Mouse (Mus musculus) CH12.LX (cell line): Measurements from ENCODE around the gene Golph3l. TPM values are rescaled to one million over a fixed set of nuclear protein-coding genes. Genes with fewer than 3 reads are reported as not detected.
A peak's percentile ranks its signal among the peaks of the same experiment; 100 is the strongest.

Experiments
- DNase-seq: peaks from one replicate; pipeline ENCODE4 v3.0.0-alpha.2; 2013; ENCODE audit errors: extremely low read depth
- H3K27ac ChIP-seq: 2 replicates; pipeline ENCODE4 v1.5.1; 2012; ENCODE audit warnings: low read depth, mild to moderate bottlenecking, control low read depth, moderate library complexity; ENCODE audit not compliant: insufficient read depth
- H3K27me3 ChIP-seq: replicated peaks from 2 replicates; pipeline ENCODE3; 2012; ENCODE audit warnings: inconsistent platforms
- H3K36me3 ChIP-seq, 2 experiments: replicated peaks in 1 of 2; 2 replicates each; pipeline versions ENCODE3 to v1.6.1; 2012; ENCODE audit warnings: inconsistent platforms in 1 of 2, low read length in 1 of 2, mild to moderate bottlenecking in 1 of 2, mixed read lengths in 1 of 2, moderate library complexity in 1 of 2; ENCODE audit not compliant: control insufficient read depth in 1 of 2, insufficient read depth in 1 of 2
- H3K4me1 ChIP-seq, 2 experiments: 2 replicates each; pipeline ENCODE4 v1.6.1; 2012; ENCODE audit warnings: inconsistent platforms in 1 of 2, moderate library complexity in 1 of 2; ENCODE audit not compliant: insufficient read depth in 2 of 2, control insufficient read depth in 1 of 2
- H3K4me2 ChIP-seq: 2 replicates; pipeline ENCODE4 v1.6.1; 2012; ENCODE audit warnings: low read depth, mild to moderate bottlenecking, control low read depth; ENCODE audit not compliant: poor library complexity, insufficient read depth, severe bottlenecking
- H3K4me3 ChIP-seq, 3 experiments: fragments of 150-350 bp in 1 of 3; sonication (generic) in 1 of 3; replicated peaks in 1 of 3; 2 replicates each; pipeline versions ENCODE3 to v1.5.1; 2011 to 2012; ENCODE audit warnings: low read depth in 2 of 3, low read length in 2 of 3, mild to moderate bottlenecking in 2 of 3, moderate library complexity in 2 of 3, control low read depth in 1 of 3, improper control_type of control experiment in 1 of 3, inconsistent platforms in 1 of 3, mixed read lengths in 1 of 3; ENCODE audit not compliant: poor library complexity in 1 of 3
- H3K79me2 ChIP-seq: replicated peaks from 2 replicates; pipeline ENCODE4 v1.6.1; 2012; ENCODE audit warnings: mild to moderate bottlenecking, moderate library complexity; ENCODE audit not compliant: control insufficient read depth, poor library complexity, insufficient read depth, severe bottlenecking; ENCODE audit errors: extremely low read depth
- H3K9ac ChIP-seq: 2 replicates; pipeline ENCODE4 v1.6.1; 2012; ENCODE audit warnings: low read depth, mild to moderate bottlenecking, control low read depth, moderate library complexity; ENCODE audit not compliant: insufficient read depth
- H3K9me3 ChIP-seq: replicated peaks from 2 replicates; pipeline ENCODE3; 2012; ENCODE audit warnings: low read length, inconsistent platforms, mixed read lengths
- BHLHE40 ChIP-seq: IDR thresholded peaks from 2 replicates; pipeline ENCODE4 v1.6.1; 2011; ENCODE audit warnings: mild to moderate bottlenecking, low read depth, low read length, improper control_type of control experiment
- CHD2 ChIP-seq: IDR thresholded peaks from 2 replicates; pipeline ENCODE4 v1.6.1; 2011; ENCODE audit warnings: low read length, improper control_type of control experiment
- ELF1 ChIP-seq: IDR thresholded peaks from 2 replicates; pipeline ENCODE4 v1.6.1; 2014; ENCODE audit warnings: low read depth, mild to moderate bottlenecking, inconsistent platforms, low read length, improper control_type of control experiment
- EP300 ChIP-seq: IDR thresholded peaks from 2 replicates; pipeline ENCODE4 v1.6.1; 2011; ENCODE audit warnings: low read length, improper control_type of control experiment
- ETS1 ChIP-seq: conservative IDR thresholded peaks from 2 replicates; pipeline ENCODE4 v1.6.1; 2012; ENCODE audit warnings: low read depth, mild to moderate bottlenecking, inconsistent platforms, low read length, improper control_type of control experiment, moderate library complexity
- IRF4 ChIP-seq: IDR thresholded peaks from 2 replicates; pipeline ENCODE4 v1.6.1; 2014; ENCODE audit warnings: low read depth, mild to moderate bottlenecking, inconsistent platforms, low read length, improper control_type of control experiment
- JUND ChIP-seq: conservative IDR thresholded peaks from 2 replicates; pipeline ENCODE4 v1.6.1; 2011; ENCODE audit warnings: low read depth, low read length, improper control_type of control experiment
- KAT2A ChIP-seq: IDR thresholded peaks from 2 replicates; pipeline ENCODE4 v1.6.1; 2012; ENCODE audit warnings: low read length, improper control_type of control experiment, inconsistent platforms; ENCODE audit not compliant: insufficient replicate concordance
- MAFK ChIP-seq: IDR thresholded peaks from 2 replicates; pipeline ENCODE4 v1.6.1; 2011; ENCODE audit warnings: low read length, improper control_type of control experiment; ENCODE audit not compliant: insufficient replicate concordance
- MAX ChIP-seq: IDR thresholded peaks from 2 replicates; pipeline ENCODE4 v1.6.1; 2011; ENCODE audit warnings: low read length, improper control_type of control experiment
- MAZ ChIP-seq: IDR thresholded peaks from 2 replicates; pipeline ENCODE4 v1.6.1; 2012; ENCODE audit warnings: low read depth, mild to moderate bottlenecking, inconsistent platforms, low read length, improper control_type of control experiment, moderate library complexity
- MEF2A ChIP-seq: IDR thresholded peaks from 2 replicates; pipeline ENCODE4 v1.6.1; 2014; ENCODE audit warnings: low read depth, mild to moderate bottlenecking, inconsistent platforms, low read length, improper control_type of control experiment, borderline replicate concordance
- MXI1 ChIP-seq: IDR thresholded peaks from 2 replicates; pipeline ENCODE4 v1.6.1; 2011; ENCODE audit warnings: mild to moderate bottlenecking, low read depth, low read length, improper control_type of control experiment
- MYC ChIP-seq: IDR thresholded peaks from 2 replicates; pipeline ENCODE4 v1.6.1; 2011; ENCODE audit warnings: low read depth, mild to moderate bottlenecking, improper control_type of control experiment, low read length
- NRF1 ChIP-seq: IDR thresholded peaks from 2 replicates; pipeline ENCODE4 v1.6.1; 2014; ENCODE audit warnings: low read depth, mild to moderate bottlenecking, inconsistent platforms, low read length, improper control_type of control experiment, moderate library complexity
- POLR2A ChIP-seq: IDR thresholded peaks from 2 replicates; pipeline ENCODE4 v1.6.1; 2011; ENCODE audit warnings: low read depth, mild to moderate bottlenecking, improper control_type of control experiment, low read length
- SIN3A ChIP-seq: IDR thresholded peaks from 2 replicates; pipeline ENCODE4 v1.6.1; 2012; ENCODE audit warnings: low read length, improper control_type of control experiment, inconsistent platforms
- TBP ChIP-seq: conservative IDR thresholded peaks from 2 replicates; pipeline ENCODE4 v1.6.1; 2011; ENCODE audit warnings: low read depth, low read length, improper control_type of control experiment
- USF1 ChIP-seq: IDR thresholded peaks from 2 replicates; pipeline ENCODE4 v1.6.1; 2014; ENCODE audit warnings: low read depth, mild to moderate bottlenecking, inconsistent platforms, low read length, improper control_type of control experiment
- ZMIZ1 ChIP-seq: IDR thresholded peaks from 2 replicates; pipeline ENCODE4 v1.6.1; 2012; ENCODE audit warnings: low read depth, mild to moderate bottlenecking, inconsistent platforms, low read length, improper control_type of control experiment
- dilution Hi-C: fragments of 300-500 bp; cut with MboI; formaldehyde crosslinking; loops from 2 replicates; pipeline ENCODE4 v1.14.3; 2020; ENCODE audit warnings: low sequenced_read_pairs; ENCODE audit not compliant: extremely low pct_unique_long_range_greater_than_20kb, extremely low pct_ligation_motif_present
- in situ Hi-C: fragments of 300-500 bp; cut with MboI; formaldehyde crosslinking; loops from 3 replicates; pipeline ENCODE4 v1.14.3; 2019; ENCODE audit warnings: low sequenced_read_pairs, low pct_ligation_motif_present, low pct_unique_long_range_greater_than_20kb, mixed read lengths
- polyA plus RNA-seq: library from polyadenylated mRNA; unstranded; fragments of >175 nt; gene quantifications from 2 replicates; pipeline ENCODE4 v1.2.1, GENCODE M21; 2012; ENCODE audit warnings: low read depth; ENCODE audit not compliant: insufficient read length
- total RNA-seq, 2 experiments: library from RNA; depleted of rRNA; stranded (reverse); fragments of 300-350 nt in 1 of 2; fragments of >200 nt in 1 of 2; gene quantifications; 2 replicates each; pipeline ENCODE4 v1.2.3; 2012 to 2014

Gene Golph3l
- total and polyA plus RNA-seq, 3 experiments, result 22.7 to 36.9 (median 23.4) TPM

- H3K9ac ChIP-seq, result 0 out of 2 replicates have a peak overlapping the region, but pooled peaks have one; percentile 9
- H3K36me3 ChIP-seq, result peaks cover 21 to 55% of the 10 kb centered on the region in 2 experiments
- no peak overlapping the region for H3K4me2 ChIP-seq
- peaks cover 24 to 84% of the 10 kb centered on the region in 2 experiments for H3K4me1 ChIP-seq
- no peaks in the 10 kb centered on the region for H3K9me3 ChIP-seq
- peak overlapping the region; percentile 42; the same call in 1 of the 2 replicates for H3K27ac ChIP-seq
- no peak for TF ChIP-seq ETS1
- peak; percentile 76 for TF ChIP-seq CHD2
- TF ChIP-seq IRF4, result 0 out of 2 replicates have a peak, but pooled peaks have one; percentile 7
- TF ChIP-seq POLR2A, result peak; percentile 40
- no peak for TF ChIP-seq JUND
- no peak for TF ChIP-seq BHLHE40
- no peak; the same call in 1 of the 2 replicates for TF ChIP-seq ZMIZ1
- TF ChIP-seq MAFK, result no peak
- no peak for TF ChIP-seq NRF1
- TF ChIP-seq TBP, result no peak
- TF ChIP-seq USF1, result no peak
- in situ Hi-C loops (no loop called here), dilution Hi-C loops (no loop called here)
- peaks cover 78% of the 10 kb centered on the region for H3K79me2 ChIP-seq
- no peak for DNase-seq
- no peaks in the 10 kb centered on the region for H3K27me3 ChIP-seq
- no peak overlapping the region for H3K4me3 ChIP-seq
Measured at GRCm38 (mm10) chr3:95666124-95666844, 77.5 kb downstream of the Golph3l start.

DNA sequence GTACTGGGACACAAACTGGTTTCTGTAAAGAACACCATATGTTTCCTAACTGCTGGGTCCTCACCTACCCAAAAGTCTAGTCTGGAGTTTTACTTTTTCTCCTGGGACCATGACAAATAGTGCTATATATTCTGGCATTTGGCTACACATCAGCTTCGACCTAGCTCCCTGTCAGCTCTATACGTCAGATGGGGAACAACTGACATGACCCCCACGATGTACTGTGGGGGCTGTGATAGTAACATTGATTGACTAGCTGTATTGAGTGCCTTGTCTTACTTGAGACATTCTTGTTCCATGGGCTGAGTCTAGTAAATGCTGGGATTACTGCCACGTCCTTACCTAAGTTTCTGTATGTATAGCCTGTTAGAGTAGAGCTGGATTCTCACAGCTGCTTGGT, 78.8 kb downstream of the Golph3l start:
- H3K27me3 ChIP-seq, result no peaks in the 10 kb centered on the region
- H3K4me3 ChIP-seq, result no peak overlapping the region
- H3K9ac ChIP-seq, result peak overlapping the region; percentile 0; the same call in 1 of the 2 replicates
- H3K9me3 ChIP-seq, result no peaks in the 10 kb centered on the region
- peaks cover 15 to 47% of the 10 kb centered on the region in 2 experiments for H3K36me3 ChIP-seq
- DNase-seq, result no peak
- H3K27ac ChIP-seq, result peak overlapping the region; percentile 75
- H3K79me2 ChIP-seq, result peaks cover 68% of the 10 kb centered on the region
- H3K4me2 ChIP-seq, result peak overlapping the region; percentile 9
- in situ Hi-C loops, result no loop called here
- TF ChIP-seq POLR2A (no peak), ZMIZ1 (no peak), MEF2A (no peak), IRF4 (no peak), MAFK (no peak), MAX (no peak), JUND (no peak), KAT2A (no peak), MAZ (no peak), ELF1 (no peak), EP300 (no peak), USF1 (no peak), MYC (no peak), MXI1 (no peak), SIN3A (no peak)
- peaks cover 34 to 94% of the 10 kb centered on the region in 2 experiments for H3K4me1 ChIP-seq
- dilution Hi-C loops, result no loop called here
